Mouse (Mus musculus) ovary, postnatal 14 days (tissue): ENCODE measurements around the gene Stoml1.
A peak's percentile ranks its signal among the peaks of the same experiment; 100 is the strongest.

Source experiments
- DNase-seq: peaks from one replicate; pipeline ENCODE4 v3.0.0; 2022; ENCODE audit warnings: low spot score

Stoml1 gene

DNA sequence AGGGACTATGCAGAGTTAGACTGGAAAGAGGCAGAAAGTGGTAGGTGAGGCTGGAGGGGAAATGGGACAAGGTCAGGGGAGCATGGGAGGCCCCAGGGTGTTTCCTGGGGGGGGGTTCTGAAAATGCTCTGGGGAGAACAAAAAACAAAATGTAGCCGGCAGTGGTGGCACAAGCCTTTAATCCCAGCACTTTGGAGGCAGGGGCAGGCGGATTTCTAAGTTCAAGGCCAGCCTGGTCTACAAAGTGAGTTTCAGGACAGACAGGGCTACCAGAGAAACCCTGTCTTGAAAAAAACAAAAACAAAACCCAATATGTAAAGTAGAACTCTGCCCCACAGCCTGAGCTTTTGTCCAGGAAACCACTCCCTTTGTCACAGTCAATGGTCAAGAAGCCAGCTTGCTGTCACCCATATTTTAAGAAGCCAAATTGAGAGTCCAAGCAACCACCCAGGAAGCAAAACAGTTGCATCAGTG lies 19.1 kb downstream of the Stoml1 start:
- DNase-seq, result no peak

DNA sequence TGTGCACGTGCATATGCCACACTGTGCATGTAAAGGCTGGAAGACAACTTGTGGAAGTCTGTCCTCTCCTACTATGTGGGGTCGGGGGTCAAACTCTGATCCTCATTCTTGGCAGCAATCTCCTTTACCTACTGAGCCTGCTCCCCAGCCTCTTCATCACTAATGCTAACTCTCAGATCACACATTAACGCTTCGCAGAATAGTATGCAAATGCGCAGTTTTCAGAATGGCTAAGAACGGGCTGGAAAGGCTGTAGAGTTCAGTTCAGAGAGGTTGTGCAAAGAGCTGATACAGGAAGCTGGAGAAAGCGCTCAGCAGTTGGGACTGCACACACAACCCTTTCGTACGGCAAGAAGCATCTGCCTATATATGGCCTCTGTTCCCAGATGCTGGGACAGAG lies 19.9 kb downstream of the Stoml1 start:
- DNase-seq, result no peak

DNA sequence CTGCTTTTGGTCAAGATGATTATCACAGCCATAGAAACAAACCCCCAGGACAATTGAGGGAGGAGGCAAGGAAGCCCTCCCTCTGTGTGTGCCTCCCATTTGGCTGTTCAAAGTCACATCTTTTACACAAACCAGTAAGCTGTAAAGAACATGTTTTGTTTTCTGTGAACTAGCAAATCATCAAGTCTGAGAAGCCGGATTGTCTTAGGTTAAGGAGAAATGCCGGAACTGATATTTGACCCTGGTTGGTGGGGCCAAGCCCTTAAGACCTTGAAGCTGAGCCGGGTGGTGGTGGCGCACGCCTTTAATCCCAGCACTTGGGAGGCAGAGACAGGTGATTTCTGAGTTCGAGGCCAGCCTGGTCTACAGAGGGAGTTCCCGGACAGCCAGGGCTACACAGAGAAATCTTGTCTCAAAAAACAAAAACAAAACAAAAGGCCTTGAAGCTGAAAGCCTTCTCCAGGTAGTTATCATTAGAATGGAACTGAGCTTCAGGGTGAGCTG lies 21.2 kb downstream of the Stoml1 start:
- no peak for DNase-seq

DNA sequence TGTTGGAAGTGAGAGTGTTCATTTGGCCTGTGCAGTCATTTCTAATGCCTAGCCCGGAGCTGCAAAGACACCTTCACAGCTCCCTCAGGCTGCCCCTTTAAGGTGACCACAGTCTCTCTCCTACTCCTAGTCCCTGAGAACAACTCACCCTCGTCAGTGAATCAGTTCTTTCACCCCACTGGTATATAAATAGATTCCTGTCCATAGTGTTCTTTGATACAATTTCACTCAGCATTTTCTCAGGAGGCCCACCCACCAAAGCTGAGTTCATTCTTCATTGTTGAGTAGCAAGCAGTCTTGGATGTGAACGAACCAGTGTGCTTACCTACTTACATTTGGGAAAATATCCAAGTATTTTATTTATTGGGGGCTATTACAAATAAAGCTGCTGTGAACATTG lies 21.7 kb downstream of the Stoml1 start:
- no peak for DNase-seq

DNA sequence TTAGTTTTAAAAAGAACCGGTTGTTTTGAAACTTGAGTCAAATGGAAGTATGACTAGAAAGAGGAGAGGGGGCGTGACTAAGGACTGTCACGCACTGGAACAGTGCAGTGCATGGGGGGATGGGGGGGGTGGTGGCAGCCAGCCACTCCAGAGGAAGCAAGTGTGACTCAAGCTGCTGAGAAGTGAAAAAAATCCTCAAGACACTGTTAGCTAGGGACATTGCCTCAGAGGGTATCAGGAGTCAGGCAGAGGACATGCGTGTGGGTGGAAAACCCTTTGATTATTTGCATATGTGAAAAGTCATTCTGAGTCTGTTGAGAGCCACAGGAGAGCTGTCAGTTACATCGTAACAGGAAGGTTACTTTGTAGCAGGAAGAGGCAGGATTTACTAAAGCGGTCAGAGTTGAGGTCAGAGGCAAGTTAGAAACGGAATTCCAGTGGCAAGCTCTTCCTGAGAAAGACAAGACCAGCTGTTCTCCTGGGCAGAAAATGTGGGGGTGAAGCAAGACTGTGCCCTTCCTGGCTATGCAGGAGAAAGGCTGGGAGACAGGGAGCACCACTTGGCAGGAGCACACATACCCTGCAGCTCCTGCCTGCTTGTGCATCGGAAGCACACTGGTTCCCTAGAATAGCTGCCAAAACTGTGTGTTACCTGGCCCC lies 22.3 kb downstream of the Stoml1 start:
- no peak for DNase-seq

DNA sequence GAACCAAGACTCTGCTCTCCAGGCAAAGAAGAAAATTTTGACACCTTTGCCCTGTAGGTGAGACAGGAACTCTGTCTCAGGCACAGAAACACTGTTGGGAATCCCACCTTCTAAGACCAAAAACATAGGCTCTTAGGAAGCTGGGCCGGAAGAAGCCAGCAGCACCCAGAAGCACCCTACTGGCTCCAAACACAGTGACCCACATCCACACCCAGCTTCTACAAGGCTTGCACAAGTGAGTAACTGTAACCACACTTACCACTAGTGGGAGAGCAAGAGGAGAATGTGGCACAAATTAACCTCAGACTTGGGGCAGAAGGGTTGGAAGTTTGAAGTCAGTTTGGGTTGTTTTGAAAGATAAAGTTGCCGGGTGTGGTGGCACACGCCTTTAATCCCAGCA lies 22.8 kb downstream of the Stoml1 start:
- no peak for DNase-seq

DNA sequence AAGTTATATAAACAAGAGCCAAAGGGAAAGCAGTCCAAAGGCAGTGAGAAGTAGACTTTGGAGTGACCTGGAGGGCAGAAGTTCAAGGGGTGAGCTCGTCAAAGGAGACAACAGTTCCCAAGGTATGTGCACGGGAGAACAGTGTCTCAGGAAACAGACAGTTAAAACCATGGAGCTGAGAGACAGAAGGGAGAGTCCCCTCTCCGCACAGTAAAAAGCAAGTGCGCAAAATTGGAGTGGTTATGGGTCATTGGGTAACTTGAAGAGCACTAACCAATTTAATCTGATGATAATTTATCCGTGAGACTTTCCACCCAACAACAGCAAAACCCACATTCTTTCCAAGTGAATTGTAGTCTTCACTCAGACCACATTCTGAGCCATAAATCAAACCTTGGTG lies 23.4 kb downstream of the Stoml1 start:
- no peak for DNase-seq

DNA sequence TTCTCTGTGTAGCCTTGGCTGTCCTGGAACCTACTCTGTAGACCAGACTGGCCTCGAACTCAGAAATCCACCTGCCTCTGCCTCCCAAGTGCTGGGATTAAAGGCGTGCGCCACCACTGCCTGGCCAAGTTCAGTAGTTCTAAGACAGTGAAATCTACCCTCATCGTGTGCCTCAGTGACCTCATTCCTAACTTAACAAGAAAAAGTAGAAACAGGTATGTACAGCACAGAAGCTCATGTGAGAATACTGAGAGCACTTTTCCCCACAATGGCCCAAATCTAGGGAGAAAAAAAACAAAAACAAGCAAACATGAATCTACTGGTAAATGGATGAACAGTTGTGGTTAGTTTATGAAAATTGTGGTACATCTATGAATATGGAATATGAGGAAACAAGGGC lies 25.3 kb downstream of the Stoml1 start:
- no peak for DNase-seq

DNA sequence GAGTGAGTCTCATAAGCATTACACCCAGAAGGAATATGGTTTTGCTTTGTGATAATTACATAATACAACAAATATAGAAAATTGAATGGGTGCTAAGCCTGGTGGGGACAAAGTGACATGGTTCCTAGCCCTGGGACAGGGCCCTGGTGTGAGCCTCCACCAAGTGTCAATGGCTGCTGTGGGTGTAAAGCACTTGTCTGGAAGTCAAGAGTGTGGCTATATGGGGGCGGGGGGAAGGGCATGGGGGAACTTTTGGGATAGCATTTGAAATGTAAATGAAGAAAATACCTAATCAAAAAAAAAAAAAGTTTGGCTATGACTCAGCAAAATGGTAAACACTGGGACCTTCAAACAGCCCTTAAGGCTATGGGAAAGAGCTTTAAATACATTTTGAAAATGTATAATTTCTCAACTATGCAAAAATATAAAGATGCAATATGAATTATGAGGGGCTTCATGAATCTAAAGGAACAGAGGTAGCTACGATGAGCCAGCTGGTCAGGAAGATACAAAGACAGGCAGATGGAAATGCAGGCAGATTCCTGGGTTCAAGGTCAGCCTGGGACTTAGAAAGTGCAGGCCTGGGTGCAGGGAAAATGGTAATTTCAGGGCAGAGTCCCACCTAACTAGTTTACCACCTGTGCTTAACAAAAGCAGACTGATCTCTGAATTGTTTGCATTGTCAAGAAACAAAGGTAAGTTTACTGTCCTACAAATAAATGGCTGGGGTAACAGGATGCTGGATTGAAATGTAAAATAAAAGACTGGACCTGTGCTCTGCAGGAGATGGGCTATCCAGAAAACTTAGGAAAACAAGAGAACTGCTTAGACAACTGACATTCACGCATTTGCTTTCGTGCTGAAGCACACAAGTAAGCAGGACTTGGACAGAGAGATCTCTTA lies 26.1 kb downstream of the Stoml1 start:
- DNase-seq, result no peak

DNA sequence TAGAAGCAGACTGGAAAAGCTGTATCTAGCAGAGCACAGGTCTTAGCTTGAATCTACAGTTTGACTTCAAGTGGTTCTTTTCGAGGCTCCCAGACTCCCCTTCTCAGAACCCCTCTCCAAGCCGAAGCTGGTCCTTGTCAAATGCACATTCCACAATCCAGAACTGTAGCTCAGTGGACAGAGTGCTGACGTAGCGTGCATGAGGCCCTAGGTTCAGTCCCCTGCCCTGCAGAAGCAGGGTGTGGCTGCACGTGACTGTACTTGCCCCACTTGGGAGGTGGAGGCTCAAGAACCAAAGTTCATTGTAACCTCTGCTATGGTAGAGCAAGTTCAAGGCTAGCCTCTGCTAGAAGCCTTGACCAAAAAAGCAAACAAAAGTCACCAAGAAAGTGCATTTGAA lies 26.8 kb downstream of the Stoml1 start:
- DNase-seq, result no peak

DNA sequence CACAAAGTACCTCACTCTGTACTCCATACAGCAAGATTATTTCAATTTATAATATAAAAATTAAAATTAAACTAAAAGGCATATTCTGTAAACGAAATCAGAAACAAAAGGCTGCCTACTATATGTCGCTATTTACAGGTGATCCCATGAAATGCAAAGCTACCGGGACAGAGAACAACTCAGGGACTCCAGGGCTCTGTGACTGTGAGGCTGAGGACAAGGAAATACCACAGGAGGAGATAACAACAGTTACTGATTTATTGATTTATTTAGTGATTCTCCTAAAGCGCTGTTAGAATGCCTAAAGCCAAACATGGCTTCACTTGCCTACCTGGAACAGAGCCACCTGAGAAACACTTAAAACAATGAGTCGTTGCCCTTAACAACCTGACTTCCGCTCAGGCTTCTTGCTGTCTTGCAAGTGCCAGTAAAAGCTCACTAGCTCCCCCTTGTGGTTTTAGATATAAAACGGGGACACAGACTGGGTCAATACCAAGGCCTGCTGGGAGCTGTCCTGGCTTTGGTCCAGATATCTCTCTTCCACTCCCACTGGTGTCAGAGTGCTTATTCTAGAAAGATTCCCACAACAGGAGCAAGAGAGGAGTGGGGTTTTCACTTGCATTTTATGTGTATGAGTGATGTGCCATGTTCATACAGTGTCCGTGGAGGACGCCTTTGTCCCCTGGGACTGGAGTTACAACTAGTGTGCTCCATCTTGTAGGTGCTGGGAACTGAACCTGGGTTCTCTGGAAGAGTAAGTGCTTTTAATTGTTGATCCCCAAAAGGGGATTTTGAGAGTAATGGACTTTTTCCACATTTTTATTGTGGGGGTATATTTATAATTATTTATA lies 27.5 kb downstream of the Stoml1 start:
- DNase-seq, result peak; percentile 56

DNA sequence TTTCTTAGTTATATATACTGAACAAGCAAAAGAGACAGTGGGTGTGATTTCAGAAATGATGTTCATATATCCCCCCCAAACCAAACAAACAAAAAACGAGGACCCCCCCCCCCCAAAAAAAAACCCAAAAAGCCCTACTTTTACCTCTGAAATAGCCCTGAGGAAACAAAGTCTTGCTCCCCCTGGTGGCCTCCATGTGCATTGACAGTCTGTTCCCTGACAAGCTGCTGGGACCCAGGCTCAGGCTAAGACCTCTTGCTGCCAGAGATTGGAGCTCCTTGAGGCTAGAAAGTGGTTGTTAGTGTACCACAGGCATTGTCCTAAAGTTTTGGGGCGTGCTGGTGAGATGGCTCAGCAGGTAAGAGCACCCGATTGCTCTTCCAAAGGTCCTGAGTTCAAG lies 28.6 kb downstream of the Stoml1 start:
- DNase-seq, result no peak

DNA sequence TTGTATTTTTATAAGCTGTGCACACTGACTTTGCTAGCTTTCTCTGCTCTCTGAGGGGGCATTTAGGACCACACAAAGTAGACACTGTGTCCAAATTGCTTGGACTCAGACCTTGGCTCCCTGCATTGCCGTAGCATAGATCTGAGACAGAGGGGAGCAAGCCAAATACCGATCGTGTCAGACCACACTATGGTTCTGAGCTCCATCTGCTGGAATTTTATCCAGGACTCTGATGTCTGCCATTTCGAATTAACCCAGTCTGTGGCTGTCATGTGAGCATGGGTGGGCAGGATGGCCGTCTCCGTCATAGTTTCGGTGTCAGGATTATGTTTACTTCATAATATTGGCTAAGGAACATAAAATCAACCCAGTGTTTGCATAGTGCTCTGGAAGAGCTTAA lies 30.5 kb downstream of the Stoml1 start:
- DNase-seq, result no peak

DNA sequence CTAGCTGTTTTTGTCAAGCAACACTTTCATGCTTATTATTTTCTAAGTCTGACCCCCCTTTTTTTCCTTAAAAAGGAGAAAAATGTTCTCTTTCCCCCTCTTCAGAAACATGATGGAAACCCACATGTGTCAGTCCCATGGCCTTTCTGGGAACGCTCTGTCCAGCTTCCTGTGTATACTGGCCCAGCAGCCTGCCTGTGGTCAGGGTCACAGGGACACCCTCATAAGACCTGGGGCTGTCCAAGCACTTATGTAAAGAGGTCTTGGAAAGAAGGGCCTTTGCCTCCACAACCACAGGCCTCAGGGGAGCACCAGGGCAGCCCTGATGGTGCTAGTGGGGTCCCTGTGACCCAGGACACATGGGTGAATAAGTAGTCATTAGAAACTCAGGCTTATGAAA lies 36.1 kb downstream of the Stoml1 start:
- DNase-seq, result no peak

DNA sequence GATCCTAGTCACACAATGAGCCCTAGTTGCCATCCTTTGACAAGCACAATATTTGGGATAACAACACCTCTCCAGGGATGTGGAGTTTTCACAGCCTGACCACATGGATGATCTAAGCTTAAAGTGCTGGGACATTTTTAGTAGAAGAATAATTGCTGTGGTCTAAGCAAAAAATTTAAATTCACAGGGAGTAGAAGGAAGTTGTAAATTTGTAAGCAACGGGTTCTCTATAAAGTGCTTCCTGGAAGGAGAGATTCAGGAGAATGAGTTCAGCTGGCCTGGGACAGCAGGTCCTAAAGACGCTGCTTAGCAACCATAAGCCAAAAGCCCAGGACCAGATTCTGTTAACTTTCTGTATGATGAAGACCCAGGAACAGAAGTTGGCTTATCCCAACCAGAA lies 36.9 kb downstream of the Stoml1 start:
- no peak for DNase-seq

DNA sequence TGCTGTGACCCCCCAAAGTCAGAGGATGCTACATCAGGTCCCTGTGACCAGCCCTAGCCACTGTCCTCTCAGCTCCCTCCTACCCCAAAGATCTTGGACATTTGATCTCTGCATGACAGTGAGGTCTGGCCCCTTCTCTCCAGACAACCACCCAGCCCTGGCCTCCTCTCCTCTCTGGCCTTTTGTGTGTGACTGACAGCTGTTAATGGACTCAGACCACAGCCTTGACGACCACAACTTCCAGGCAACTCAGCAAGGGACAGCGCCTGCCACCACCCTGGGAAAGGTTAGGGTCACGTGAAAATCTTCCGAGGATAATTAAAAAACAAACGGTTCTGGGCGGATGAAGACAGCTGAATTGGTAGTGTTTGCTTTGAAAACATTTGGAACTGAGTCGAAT lies 41.6 kb downstream of the Stoml1 start:
- DNase-seq, result no peak

DNA sequence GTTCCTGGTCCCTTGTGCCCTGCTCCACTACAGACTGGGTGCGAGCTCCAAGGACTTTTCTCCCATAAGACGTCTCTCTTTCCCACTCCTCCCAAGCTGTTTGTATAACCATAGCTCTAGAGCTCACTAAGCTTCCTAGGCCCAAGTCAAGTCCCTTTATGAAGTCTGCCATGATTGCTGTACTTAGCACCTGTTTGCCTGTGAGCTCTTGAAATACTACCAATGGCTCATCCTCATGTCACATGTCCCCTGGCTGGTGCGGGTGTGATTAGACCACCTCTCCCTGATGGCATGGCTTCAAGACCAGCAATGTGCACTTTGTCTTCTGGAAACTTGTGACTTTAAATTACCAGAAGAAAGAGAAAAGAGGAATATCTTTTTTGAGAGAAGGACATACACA lies 42.4 kb downstream of the Stoml1 start:
- no peak for DNase-seq

DNA sequence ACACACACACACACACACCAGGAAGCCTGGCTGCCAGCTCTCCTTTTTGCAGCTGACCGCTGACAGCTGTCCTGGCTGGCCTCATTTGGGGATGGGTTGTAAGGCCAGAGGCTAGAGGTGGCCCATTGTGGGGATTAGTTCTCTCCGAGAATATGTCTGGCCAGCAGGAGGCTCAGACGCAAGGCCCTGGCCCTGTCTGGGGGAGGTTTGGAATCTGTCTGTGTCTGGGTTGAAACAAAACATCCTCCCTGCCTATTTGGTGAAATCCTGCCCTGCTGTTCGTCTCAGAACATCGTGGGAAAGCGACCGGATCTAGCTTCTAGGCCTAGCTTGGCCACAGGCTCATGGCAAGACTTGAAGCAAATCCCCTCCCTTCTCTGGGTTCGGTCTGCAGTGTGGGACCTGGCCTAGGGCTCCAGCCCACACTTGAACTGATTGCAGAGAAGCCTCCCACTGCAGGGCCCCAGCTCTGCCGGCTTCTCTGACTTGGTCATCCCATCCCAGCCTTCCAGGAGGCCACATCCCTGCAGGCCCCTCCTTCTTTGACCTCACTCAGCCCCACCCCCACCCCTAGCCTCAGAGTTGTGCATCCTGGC lies 42.9 kb downstream of the Stoml1 start:
- no peak for DNase-seq

DNA sequence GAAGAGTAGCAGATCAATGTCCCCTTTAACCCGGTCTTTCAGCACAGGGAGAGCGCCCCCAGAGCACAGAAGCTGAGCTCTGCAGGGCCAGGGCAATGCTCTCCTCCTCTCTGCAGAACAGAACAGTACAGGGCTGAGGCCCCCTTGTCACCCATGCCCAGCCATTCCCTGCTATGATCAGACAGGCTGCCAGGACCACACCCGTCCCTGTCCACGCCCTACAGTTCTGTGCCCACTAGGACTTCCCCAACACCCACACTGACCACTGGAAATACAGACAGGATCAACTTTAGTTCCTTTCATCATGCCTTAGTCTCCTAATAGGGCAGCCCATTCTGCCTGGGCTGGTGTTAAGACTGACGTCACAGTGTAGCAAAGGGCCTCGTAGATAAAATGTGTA lies 44.1 kb downstream of the Stoml1 start:
- DNase-seq, result no peak

DNA sequence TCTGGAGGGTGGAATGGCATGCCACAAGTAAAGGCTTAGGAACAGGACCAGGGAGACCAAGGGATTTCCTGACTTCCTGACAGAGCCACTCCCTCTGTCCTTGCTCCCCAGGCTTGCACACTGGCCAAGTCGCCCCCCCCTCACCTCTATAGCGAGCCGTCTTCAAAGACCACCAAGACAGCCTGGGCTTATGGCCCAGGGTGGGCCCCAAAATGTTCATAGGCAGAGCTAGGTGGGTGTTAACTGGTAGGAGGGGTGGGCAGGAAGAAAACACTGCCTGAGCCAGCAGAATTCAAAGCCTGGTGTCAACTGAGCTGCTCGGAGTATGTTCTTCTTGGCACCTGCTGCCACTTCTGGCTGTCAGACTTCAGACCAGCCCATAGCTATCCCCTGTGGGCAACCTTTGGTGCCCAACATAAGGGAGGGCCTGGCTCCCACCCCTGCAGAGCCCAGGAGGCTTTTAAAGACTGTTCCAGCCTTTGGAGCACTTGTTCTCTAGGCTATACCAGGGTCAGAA lies 45.1 kb downstream of the Stoml1 start:
- no peak for DNase-seq

DNA sequence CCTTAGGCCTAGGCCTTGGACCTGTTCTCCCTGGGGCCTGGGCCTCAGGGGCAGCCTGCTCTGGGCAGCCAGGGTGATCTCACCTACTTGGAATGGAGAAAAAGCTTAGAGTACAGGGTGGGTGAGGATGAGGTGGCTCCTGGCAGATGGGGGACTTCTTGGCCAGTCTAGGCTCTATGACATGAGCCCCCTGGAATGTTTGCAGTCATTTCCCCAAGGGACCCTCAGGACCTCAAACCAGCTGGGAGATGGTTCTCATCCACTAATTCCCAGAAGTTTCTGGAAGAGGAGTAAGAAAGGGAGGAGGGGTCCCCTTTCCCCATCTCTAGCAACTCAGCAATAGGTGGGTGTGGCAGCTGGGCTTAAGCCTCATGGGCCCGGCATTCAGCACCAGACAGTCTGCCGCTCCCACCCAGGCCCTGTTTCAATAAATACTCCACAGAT lies 46.4 kb downstream of the Stoml1 start:
- DNase-seq, result no peak

DNA sequence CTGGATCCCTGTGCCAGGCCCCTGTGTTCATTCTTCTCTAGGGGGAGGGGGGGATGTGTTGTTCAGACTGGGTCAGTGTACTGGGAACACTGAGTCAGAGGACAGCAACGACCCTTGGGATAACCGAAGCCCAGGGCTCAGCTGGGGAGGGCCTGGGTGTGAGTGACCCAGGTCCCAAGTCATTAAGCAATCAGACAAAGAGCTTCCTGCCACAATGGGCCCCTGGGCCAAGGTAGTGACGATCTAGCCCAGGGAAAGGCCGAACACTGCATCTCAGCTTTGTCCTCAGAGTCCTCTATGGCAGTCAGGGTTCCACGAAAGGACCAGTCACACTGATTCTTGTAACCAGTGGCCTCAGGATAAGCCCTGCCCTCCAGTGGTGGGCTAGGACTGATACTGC lies 50.2 kb downstream of the Stoml1 start:
- no peak for DNase-seq
